Mouse (Mus musculus) right cerebral cortex, postnatal 36 days (tissue): ENCODE results near the gene Cnga2.

Source experiments
- DNase-seq, 2 experiments: peaks; one replicate each; pipeline ENCODE4 v3.0.0; 2022; ENCODE audit warnings: low spot score in 2 of 2, mixed read lengths in 1 of 2

The Cnga2 gene

GRCm38 (mm10) chrX:72047918-72048317, 56.3 kb downstream of the Cnga2 start:
- DNase-seq = no peak
